Mouse (Mus musculus) thymus, postnatal 36 days (tissue): Measurements from ENCODE around the gene Ift122.

ENCODE experiments used
- DNase-seq, 2 experiments: peaks; one replicate each; pipeline ENCODE4 v3.0.0; 2022; ENCODE audit warnings: mixed read lengths in 2 of 2

Ift122 gene

DNA sequence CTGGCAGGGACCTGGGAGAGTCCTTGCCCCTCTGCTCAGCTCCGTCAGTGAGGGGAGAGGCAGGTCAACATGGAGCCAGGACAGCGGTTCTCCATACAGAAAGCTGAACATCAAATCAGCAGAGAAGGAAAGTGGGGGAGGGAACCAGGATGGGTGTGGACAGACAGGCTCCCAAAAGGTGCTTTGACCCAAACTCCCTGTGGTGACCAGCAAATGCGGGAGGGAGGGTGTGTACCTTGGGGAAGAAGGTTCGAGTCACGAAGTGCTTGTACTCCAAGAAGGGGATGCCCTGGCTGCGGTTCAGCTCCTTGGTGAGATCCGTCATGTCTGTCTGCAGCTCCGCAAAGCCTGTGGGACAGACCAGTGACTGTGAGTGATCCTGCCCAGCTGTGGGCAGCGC lies 110.4 kb downstream of the Ift122 start:
- peak in 1 of 2 experiments; percentile 10 for DNase-seq

DNA sequence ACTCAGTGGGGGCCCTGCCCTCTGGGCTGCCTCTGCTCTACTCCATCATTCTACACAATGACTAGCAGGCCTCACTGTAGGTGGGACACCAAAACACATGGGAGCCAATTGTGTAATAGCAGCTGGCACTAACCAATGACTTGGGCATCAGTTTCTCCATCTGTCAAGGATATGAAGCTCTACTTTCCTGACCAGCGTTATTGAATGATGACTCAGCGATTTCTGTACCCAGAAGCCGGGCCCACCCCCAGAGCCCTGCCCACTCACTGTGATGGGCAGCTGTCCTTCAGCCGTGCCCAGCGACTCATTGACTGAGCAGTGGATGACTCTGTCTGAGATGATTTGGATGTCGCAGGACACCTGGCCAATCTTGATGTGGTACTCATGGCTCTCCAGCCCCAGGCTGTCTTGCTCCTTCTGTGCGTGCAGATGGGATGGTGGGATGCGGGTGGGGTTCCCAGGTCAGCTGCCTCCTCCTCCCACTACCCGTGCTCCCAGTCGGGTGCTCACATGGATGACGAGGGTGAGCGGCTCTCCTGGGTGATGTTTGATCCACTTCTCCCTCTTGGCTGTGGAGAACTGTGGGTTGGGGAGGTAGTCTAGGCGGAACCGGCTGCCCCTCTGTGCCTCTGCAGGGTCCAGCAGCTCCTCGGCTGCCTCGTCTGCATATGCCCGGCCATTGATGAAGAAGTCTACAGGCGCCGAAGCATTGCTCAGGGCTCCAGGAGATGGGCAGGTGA lies 113.1 kb downstream of the Ift122 start:
- peak in 1 of 2 experiments; percentile 22 for DNase-seq

DNA sequence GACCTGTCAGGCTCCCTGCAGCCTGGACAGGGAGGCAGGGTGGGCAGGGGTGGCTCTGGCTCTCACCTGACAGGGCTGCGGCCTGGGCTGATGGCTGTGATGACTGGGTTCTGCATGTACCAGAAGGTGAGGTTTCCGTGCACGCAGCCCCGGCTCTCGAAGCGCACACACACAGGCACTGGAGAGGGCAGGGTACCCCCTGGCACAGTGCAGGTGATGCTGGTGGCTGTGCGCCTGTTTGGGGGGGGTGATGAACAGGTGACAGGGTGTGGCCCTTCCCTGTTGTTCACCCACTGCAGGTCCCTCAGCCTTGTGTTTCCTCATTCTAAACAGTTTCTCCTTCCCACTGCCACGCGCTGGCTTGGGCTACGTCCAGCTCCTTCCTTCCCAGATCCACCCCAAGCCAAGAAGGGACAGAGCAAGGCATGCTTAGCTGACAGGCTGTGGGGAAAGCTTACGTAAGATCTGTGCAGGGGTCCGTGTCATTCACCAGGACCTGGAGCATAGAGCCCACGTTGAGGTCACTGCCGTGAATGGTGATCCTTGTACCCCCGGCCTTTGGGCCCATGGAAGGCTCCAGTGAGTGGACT lies 114.1 kb downstream of the Ift122 start:
- peak in 1 of 2 experiments; percentile 26 for DNase-seq

DNA sequence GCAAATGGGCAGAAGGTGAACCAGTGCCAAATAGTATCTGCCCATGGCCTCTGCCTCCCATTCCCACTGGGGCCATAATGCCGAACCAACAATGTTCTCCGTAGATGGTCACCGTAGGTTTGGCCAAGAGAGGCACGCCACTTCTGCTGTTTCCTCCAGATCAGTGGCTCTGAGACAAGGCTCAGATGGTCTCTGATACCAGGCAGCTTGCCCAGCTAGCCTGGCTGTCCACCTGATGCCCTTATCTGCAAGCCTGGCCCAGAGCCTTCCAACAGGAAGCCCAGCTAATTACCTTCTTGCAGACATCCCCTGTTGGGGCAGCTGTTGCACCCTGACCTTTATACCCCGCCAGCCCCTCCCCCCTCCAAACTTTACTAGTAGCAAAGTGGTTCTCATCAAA lies 114.8 kb downstream of the Ift122 start:
- DNase-seq = no peak

DNA sequence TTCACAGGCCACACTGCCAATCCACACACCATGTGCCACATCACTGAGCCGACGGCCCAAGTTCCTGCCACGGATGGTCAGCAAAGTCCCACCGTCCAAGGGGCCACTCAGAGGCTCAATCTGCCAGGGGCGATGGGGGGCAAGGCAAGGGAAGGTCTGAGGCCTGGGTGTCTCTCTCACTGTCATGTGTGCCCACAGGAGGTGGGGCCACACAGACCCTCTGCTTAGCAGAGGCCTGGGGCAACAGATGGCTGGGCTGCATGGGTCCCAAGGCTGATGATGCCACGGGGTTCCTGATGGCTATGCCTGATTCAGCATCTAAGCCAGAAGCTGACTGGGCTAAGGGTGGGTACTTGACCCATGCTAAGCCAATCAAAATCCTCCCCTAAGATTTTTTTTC lies 115.4 kb downstream of the Ift122 start:
- no peak for DNase-seq

DNA sequence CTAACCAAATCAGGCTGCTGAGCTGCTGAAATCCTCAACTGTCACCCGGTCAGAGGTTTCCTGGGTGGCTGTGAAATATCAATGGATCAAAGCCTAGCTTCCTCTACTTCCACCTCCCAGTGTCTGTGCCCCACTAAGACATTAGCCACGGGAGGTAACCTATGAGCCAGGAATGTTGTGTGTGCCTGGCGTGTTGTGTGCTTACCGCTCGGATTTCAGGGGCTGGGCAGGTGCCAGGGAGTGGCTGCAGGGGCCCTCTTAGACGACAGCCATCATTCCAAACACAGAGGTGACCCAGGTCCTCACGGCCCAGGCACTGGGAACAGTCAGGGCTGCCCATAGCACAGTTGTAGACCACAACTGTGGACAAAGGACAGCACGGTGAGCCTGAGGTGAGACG lies 115.8 kb downstream of the Ift122 start:
- DNase-seq = peak in 1 of 2 experiments; percentile 30

DNA sequence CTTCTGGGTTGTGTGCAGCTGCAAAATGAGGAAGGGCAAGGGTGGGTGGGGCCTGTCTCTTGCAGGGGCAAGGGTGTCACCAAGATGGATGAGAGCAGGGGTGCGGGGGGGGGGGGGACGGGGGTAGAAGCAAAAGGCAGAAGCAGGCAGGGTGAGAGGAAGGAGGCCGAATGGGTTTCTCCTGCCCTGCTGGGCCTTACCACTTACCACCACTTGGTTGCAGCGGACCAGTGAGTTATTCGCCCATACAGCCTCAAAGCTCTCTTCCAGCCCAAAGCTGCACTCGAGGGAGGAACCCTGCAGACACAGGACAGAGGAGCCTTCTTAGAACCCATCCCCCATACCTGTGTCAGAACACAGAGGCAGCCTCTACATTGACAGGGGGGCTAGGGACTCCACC lies 116.7 kb downstream of the Ift122 start:
- DNase-seq = peak; percentile 50 to 62

DNA sequence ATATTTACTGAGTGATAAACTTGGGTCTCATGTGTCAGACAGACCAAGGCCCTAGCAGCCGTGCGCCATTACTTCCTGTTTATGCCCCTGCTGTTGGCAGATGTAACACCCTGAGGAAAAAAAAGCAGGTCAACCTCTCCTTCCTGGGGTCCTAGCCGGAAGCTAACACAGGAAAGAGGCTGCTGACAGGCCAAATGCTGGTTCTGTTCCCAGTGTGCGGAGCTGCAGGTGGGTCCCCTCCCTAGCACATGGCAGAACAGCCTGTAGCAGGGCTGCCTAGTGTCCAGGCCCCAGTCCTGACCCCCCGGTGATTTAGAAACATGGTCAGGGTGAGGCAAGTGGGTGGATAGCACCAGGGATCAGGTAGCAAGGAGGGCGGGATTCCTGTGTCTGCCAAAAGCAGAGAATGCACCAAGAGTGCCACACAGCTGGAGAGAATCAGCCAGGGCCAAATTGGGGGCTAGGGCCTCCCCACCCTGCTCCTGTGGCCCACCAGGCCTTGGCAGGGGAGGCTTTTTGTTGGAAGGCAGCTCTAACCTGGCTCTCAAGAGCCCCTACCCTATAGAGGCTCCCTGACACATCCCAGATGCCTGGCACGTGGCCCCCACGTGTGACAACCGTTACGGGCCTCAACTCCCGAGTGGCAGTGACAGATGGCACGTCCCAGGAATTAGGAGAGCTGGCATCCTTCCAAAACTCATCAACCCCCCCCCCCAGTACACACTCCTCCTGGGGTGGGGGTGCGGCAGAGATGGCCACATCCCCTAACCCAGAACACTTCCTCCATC lies 118.2 kb downstream of the Ift122 start:
- peak; percentile 69 to 83 for DNase-seq

DNA sequence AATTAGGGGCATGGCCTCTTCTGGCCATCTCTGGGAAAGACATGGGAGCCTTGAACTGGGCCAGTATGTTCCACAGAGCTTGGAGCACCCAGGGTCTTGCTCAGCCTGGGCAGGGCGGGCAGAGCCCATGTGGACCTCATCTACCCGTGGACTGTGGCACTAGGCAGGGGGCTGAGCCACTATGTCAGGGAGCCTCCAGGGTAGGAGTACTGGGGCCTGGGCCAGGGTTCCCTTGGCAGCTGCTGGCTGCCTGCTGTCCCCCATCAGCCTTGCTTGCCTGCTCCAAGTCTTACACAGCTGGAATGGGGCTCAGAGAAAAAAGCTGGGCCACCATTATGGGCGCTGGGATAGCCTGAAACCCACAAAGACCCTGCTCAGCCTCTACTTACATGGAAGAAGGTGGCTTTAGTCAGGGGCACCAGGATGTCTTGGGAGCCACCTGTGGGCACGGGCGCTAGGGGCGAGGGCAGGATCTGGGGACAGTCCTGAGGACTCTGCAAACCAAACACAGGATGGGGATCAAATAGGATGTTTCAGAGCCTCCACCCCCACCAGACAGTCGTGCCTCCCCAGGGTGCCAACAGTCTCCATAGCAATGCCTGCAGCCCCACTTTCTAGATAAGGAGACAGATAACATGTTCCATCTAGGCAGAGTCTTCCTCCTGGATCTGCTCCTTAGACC lies 119.0 kb downstream of the Ift122 start:
- peak; percentile 28 to 54 for DNase-seq

DNA sequence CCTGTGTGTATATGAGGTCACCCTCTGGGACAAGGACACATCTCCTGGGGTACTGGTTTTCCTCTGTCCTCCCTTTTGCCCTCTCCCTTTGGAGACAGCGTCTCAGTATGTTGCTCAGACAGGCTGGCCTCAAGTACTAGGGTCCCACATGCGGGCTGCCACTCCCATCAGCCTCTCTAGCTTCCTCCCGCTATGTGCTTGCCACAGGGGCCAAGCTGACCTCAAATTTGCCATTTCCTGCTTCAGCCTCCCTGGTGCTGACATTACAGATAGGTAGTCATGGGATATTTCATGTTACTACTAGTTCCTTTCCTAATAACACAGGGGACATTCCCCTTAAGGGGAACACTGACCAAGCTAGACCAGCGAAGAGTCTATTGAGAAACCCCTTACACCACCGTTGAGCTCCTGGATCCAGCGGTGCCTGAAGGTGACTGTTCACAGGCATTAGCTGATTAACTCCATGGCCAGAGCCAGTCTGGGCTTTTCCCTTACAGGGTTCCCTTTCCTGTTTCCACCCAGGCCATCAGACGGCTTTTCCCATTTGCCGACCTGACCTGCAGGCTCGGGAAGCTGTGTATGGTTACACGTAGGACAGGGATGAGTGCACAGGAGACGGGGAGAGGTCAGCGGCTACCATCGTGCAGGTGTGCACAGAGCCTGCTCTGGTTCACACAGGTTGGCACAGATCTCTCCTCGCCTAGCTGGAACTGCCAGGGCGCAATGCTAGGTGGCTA lies 120.0 kb downstream of the Ift122 start:
- DNase-seq = peak in 1 of 2 experiments; percentile 39

DNA sequence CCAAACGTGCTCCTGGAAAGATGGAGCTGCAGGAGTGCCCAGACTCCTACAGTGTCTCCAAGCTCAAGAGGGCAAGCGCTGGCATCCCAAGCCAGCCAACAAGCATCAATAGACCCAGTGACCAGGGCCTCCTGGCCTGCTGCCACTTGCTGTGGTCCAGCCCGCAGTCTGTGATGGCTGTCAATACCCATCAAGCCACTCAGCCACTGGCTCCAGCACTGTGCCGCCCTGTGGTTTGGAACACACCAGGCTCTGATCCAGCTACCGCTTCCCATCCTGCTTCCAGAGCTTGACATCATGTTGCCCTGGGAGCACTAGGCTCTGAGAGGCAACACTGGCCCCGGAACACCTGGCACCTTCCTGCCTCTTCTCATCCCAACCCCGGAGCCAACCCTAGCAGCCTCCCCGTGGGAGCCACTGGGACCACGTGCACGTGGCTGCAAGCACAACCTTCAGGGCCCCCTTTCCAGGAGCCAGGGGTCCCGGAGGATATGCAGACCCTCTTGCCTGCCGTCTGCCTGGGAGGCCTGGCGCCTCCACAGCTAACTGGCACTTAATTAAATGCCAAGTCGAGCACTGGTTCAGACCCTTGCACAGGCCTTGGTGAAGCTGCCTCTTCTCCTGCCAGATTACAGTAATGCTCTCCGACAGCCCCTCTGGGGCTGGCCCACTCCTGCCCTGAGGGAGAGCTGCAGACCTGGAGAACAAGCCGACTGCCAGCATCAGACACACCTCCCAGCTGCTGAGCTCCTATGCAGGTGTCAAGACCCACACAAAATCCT lies 120.8 kb downstream of the Ift122 start:
- no peak for DNase-seq

DNA sequence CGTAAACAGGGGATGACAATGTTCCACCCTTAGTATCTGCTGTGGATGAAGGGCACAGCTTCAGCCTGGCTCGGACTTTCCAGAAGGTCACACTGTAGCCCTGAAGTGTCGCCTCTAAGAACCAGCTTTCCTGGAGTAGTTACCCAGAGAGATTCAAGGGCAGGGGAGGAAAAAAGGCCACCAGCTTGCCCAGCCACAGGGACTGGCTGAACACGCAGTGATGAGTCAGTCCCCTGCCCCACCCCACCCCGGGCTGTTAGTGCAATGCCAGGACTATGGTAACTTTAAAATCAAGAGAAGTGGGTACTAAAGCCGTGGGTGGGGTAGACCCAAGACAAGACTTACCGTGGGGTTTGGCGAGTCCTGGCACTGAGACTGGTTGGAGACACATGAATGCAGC lies 122.3 kb downstream of the Ift122 start:
- no peak for DNase-seq
